Mouse (Mus musculus) brain, embryonic 14.5 days (tissue): ENCODE measurements around the gene Gm19402.

Source experiments
- CTCF ChIP-seq: fragments of 200-500 bp; IDR thresholded peaks from 2 replicates; pipeline ENCODE4 v1.5.1; 2012; ENCODE audit warnings: inconsistent platforms, mild to moderate bottlenecking, moderate library complexity, borderline replicate concordance; ENCODE audit not compliant: insufficient read depth, insufficient read length; ENCODE audit errors: extremely low read depth
- POLR2A ChIP-seq: fragments of 200-500 bp; IDR thresholded peaks from 2 replicates; pipeline ENCODE4 v1.6.1; 2012; ENCODE audit warnings: mild to moderate bottlenecking, inconsistent platforms, borderline replicate concordance; ENCODE audit not compliant: poor library complexity, insufficient read depth, insufficient read length, severe bottlenecking; ENCODE audit errors: extremely low read depth

GRCm38 (mm10) chr10:77715507-77715906 lies 24.9 kb upstream of the Gm19402 start, which contains the start of gene Gm10142:
- TF ChIP-seq POLR2A, result no peak
- TF ChIP-seq CTCF, result no peak
